Mouse (Mus musculus) hindbrain, embryonic 12.5 days (tissue): Measurements from ENCODE around the gene Ubash3b. TPM values are rescaled to one million over a fixed set of nuclear protein-coding genes. Genes with fewer than 3 reads are reported as not detected.
A peak's percentile ranks its signal among the peaks of the same experiment; 100 is the strongest.

Experiments used
- ATAC-seq: fragments of 200-750 bp; cut with Nextera tagmentation; 2 replicates; pipeline ENCODE4 v1.8.0; 2017; ENCODE audit warnings: moderate TSS enrichment; ENCODE audit not compliant: low FRiP score
- H3K27ac ChIP-seq: fragments of 300-500 bp; sonication (generic); 2 replicates; pipeline ENCODE4 v1.5.1; 2016; ENCODE audit warnings: mild to moderate bottlenecking
- H3K27me3 ChIP-seq: fragments of 300-500 bp; sonication (generic); 2 replicates; pipeline ENCODE4 v1.6.1; 2016; ENCODE audit warnings: mild to moderate bottlenecking
- H3K36me3 ChIP-seq: fragments of 300-500 bp; sonication (generic); 2 replicates; pipeline ENCODE4 v1.6.1; 2016; ENCODE audit warnings: mild to moderate bottlenecking
- H3K4me1 ChIP-seq: fragments of 300-500 bp; sonication (generic); 2 replicates; pipeline ENCODE4 v1.6.1; 2016
- H3K4me2 ChIP-seq: fragments of 300-500 bp; sonication (generic); replicated peaks from 2 replicates; pipeline ENCODE4 v1.6.1; 2016; ENCODE audit warnings: mild to moderate bottlenecking
- H3K4me3 ChIP-seq: fragments of 300-500 bp; sonication (generic); 2 replicates; pipeline ENCODE4 v1.5.1; 2016; ENCODE audit warnings: mild to moderate bottlenecking
- H3K9ac ChIP-seq: fragments of 300-500 bp; sonication (generic); 2 replicates; pipeline ENCODE4 v1.6.1; 2016; ENCODE audit warnings: mild to moderate bottlenecking, moderate library complexity
- H3K9me3 ChIP-seq: fragments of 300-500 bp; sonication (generic); replicated peaks from 2 replicates; pipeline ENCODE4 v1.6.1; 2016; ENCODE audit warnings: mild to moderate bottlenecking
- WGBS: fragments of 180-500 bp; shearing (Covaris S2); methylation state at CpG from one replicate; pipeline ENCODE4 v1.1.7; 2016; 5-methylcytosine and 5-hydroxymethylcytosine counted together
- polyA plus RNA-seq: library from polyadenylated mRNA; unstranded; fragments of >200 nt; fragmentation: Nextera tagmentation; extraction: Ambion mirVana; gene quantifications from 2 replicates; pipeline ENCODE4 v1.2.1, GENCODE M21; 2016

Ubash3b gene
- polyA plus RNA-seq, 1 experiment from 2014 or later: 14.6 TPM

GRCm38 (mm10) chr9:41079428-41080155, 81.9 kb downstream of the Ubash3b start:
- Histone ChIP-seq H3K27ac (no peak overlapping the region), H3K4me2 (no peak overlapping the region), H3K27me3 (no peaks in the 10 kb centered on the region), H3K36me3 (no peaks in the 10 kb centered on the region), H3K4me3 (no peak overlapping the region), H3K9ac (no peak overlapping the region), H3K4me1 (peaks cover 48% of the 10 kb centered on the region), H3K9me3 (no peaks in the 10 kb centered on the region)
- no peak for ATAC-seq
- 58% methylated on average over 14 of the region's 14 CpGs for WGBS

- H3K9me3 ChIP-seq: no peaks in the 10 kb centered on the region
- H3K4me1 ChIP-seq: peaks cover 39% of the 10 kb centered on the region
- H3K4me2 ChIP-seq: no peak overlapping the region
- WGBS: 60% methylated on average over 4 of the region's 4 CpGs
- H3K9ac ChIP-seq: no peak overlapping the region
- no peaks in the 10 kb centered on the region for H3K27me3 ChIP-seq
- H3K4me3 ChIP-seq: no peak overlapping the region
- H3K36me3 ChIP-seq: no peaks in the 10 kb centered on the region
- ATAC-seq: 0 out of 2 replicates have a peak, but pooled peaks have one; percentile 26
- H3K27ac ChIP-seq: peak overlapping the region; percentile 40; the same call in 1 of the 2 replicates
Observed at GRCm38 (mm10) chr9:41078198-41078597, 83.3 kb downstream of the Ubash3b start.

- 52% methylated on average over 4 of the region's 4 CpGs for WGBS
- H3K9ac ChIP-seq: no peak overlapping the region
- H3K27me3 ChIP-seq: no peaks in the 10 kb centered on the region
- H3K27ac ChIP-seq: peak overlapping the region; percentile 62
- no peak overlapping the region for H3K4me3 ChIP-seq
- H3K4me2 ChIP-seq: no peak overlapping the region
- ATAC-seq: peak; percentile 65
- H3K36me3 ChIP-seq: no peaks in the 10 kb centered on the region
- H3K9me3 ChIP-seq: no peaks in the 10 kb centered on the region
- peaks cover 35% of the 10 kb centered on the region for H3K4me1 ChIP-seq
Observed at GRCm38 (mm10) chr9:41076150-41076549, 85.3 kb downstream of the Ubash3b start.

GRCm38 (mm10) chr9:41075528-41075927, 86.0 kb downstream of the Ubash3b start:
- no peaks in the 10 kb centered on the region for H3K9me3 ChIP-seq
- H3K27me3 ChIP-seq: no peaks in the 10 kb centered on the region
- ATAC-seq: no peak
- H3K27ac ChIP-seq: peak overlapping the region; percentile 62
- H3K4me3 ChIP-seq: no peak overlapping the region
- no peak overlapping the region for H3K9ac ChIP-seq
- no peaks in the 10 kb centered on the region for H3K36me3 ChIP-seq
- no peak overlapping the region for H3K4me2 ChIP-seq
- peaks cover 32% of the 10 kb centered on the region for H3K4me1 ChIP-seq
- 98% methylated on average over 5 of the region's 5 CpGs for WGBS

- Histone ChIP-seq H3K27ac (no peak overlapping the region), H3K27me3 (no peaks in the 10 kb centered on the region), H3K9ac (no peak overlapping the region), H3K4me3 (no peak overlapping the region), H3K9me3 (no peaks in the 10 kb centered on the region), H3K4me2 (no peak overlapping the region), H3K4me1 (peaks cover 25% of the 10 kb centered on the region), H3K36me3 (no peaks in the 10 kb centered on the region)
- 89% methylated on average over 19 of the region's 19 CpGs for WGBS
- ATAC-seq: 0 out of 2 replicates have a peak, but pooled peaks have one; percentile 7
Observed at GRCm38 (mm10) chr9:41073196-41074009, 88.1 kb downstream of the Ubash3b start.

- Histone ChIP-seq H3K27ac (no peak overlapping the region), H3K9me3 (no peaks in the 10 kb centered on the region), H3K4me3 (no peak overlapping the region), H3K36me3 (no peaks in the 10 kb centered on the region), H3K4me2 (no peak overlapping the region), H3K9ac (no peak overlapping the region), H3K27me3 (no peaks in the 10 kb centered on the region), H3K4me1 (peaks cover 21% of the 10 kb centered on the region)
- 74% methylated on average over 6 of the region's 6 CpGs for WGBS
- ATAC-seq: no peak
Observed at GRCm38 (mm10) chr9:41072786-41073185, 88.7 kb downstream of the Ubash3b start.

- H3K9me3 ChIP-seq: no peaks in the 10 kb centered on the region
- no peak overlapping the region for H3K27ac ChIP-seq
- H3K4me3 ChIP-seq: no peak overlapping the region
- H3K36me3 ChIP-seq: no peaks in the 10 kb centered on the region
- H3K9ac ChIP-seq: no peak overlapping the region
- no peaks in the 10 kb centered on the region for H3K27me3 ChIP-seq
- WGBS: 81% methylated on average over 3 of the region's 3 CpGs
- H3K4me2 ChIP-seq: no peak overlapping the region
- peaks cover 17% of the 10 kb centered on the region for H3K4me1 ChIP-seq
- ATAC-seq: no peak
Observed at GRCm38 (mm10) chr9:41071906-41072511, 89.5 kb downstream of the Ubash3b start.

- 67% methylated on average over 5 of the region's 5 CpGs for whole genome bisulfite sequencing
- no peaks in the 10 kb centered on the region for H3K27me3 ChIP-seq
- ATAC-seq: no peak
- H3K9ac ChIP-seq: no peak overlapping the region
- H3K36me3 ChIP-seq: no peaks in the 10 kb centered on the region
- H3K4me3 ChIP-seq: no peak overlapping the region
- no peak overlapping the region for H3K27ac ChIP-seq
- peaks cover 6% of the 10 kb centered on the region; the same call in 1 of the 2 replicates for H3K4me1 ChIP-seq
- H3K4me2 ChIP-seq: no peak overlapping the region
- no peaks in the 10 kb centered on the region for H3K9me3 ChIP-seq
Observed at GRCm38 (mm10) chr9:41070761-41071181, 90.7 kb downstream of the Ubash3b start.

- no peaks in the 10 kb centered on the region for H3K36me3 ChIP-seq
- 95% methylated on average over 5 of the region's 5 CpGs for WGBS
- no peak for ATAC-seq
Observed at GRCm38 (mm10) chr9:41069509-41069908, 92.0 kb downstream of the Ubash3b start.

GRCm38 (mm10) chr9:41061446-41061845, 100.1 kb downstream of the Ubash3b start:
- H3K27me3 ChIP-seq: no peaks in the 10 kb centered on the region
- H3K27ac ChIP-seq: peak overlapping the region; percentile 62; the same call in 1 of the 2 replicates
- no peak overlapping the region for H3K9ac ChIP-seq

More at GRCm38 (mm10) chr9:41069509-41069908, 92.0 kb downstream of the Ubash3b start:
- Histone ChIP-seq H3K9ac (no peak overlapping the region), H3K4me3 (no peak overlapping the region), H3K27me3 (no peaks in the 10 kb centered on the region), H3K27ac (no peak overlapping the region), H3K9me3 (no peaks in the 10 kb centered on the region), H3K4me2 (no peak overlapping the region), H3K4me1 (peaks cover 6% of the 10 kb centered on the region; the same call in 1 of the 2 replicates)

GRCm38 (mm10) chr9:41060617-41061016, 100.9 kb downstream of the Ubash3b start:
- 64% methylated on average over 6 of the region's 6 CpGs for WGBS
- H3K27ac ChIP-seq: no peak overlapping the region

More at GRCm38 (mm10) chr9:41061446-41061845, 100.1 kb downstream of the Ubash3b start:
- Histone ChIP-seq H3K4me1 (peaks cover 20% of the 10 kb centered on the region), H3K4me3 (no peak overlapping the region), H3K36me3 (no peaks in the 10 kb centered on the region), H3K9me3 (no peaks in the 10 kb centered on the region), H3K4me2 (no peak overlapping the region)
- 38% methylated on average over 5 of the region's 5 CpGs for whole genome bisulfite sequencing
- ATAC-seq: peak; percentile 46; the same call in 1 of the 2 replicates

More at GRCm38 (mm10) chr9:41060617-41061016, 100.9 kb downstream of the Ubash3b start:
- H3K4me1 ChIP-seq: peaks cover 20% of the 10 kb centered on the region
- H3K9ac ChIP-seq: no peak overlapping the region
- no peaks in the 10 kb centered on the region for H3K9me3 ChIP-seq
- no peaks in the 10 kb centered on the region for H3K36me3 ChIP-seq
- H3K4me3 ChIP-seq: no peak overlapping the region
- H3K27me3 ChIP-seq: no peaks in the 10 kb centered on the region
- H3K4me2 ChIP-seq: no peak overlapping the region
- ATAC-seq: no peak
